Mouse (Mus musculus): Measurements from ENCODE around the gene Ppp1r7. TPM values are rescaled to one million over a fixed set of nuclear protein-coding genes. Genes with fewer than 3 reads are reported as not detected.

Gene Ppp1r7
- 13.9 and 15.2 TPM in 2 replicates for total RNA-seq (2023)

DNA sequence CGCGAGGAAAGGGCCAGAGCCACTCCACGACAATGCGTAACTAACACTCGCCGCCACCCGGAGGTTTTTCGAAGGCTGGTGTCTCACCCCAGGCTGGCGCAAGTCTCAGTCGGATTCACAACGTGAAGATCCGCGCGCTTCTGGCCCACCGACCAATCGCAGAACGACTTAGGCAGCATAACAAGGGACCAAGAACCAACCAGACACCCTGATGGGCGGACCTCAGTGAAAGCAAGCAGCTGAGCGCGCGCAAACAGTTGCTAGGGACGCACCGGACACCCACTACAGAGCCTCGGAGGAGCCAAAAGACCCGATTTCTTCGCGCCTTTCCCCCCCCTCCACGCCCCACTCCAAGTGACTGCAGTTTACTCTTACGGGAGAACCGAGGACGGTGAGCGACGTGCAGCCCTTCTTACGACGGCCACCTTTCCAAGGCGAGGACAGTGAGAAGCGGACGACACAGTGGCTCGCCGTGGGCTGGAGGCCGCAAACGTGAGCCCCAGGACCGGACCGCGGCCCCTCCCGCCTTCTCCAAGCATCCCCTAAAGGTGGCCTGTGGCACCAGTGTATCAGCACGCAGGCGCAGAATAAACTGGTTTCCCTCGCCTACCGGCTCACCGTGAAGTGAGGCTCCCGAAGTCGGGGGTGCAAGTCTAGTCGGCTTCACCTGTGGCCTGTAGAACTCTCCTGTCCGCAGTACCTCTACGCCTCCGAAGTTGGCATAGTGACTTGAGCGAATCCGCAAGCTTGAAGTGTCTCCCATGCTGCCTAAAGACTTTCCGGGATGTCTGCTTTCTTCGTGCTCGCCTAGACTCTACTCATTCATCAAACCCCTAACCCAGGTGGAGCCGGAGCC, at the start of gene Ppp1r7, which contains the start of gene Pask:
Gene Ppp1r7, plus strand, starts transcription at position 207 of the 856 bp plus-strand sequence.
Gene Pask, minus strand, starts transcription at position 835 of the 856 bp plus-strand sequence.

DNA sequence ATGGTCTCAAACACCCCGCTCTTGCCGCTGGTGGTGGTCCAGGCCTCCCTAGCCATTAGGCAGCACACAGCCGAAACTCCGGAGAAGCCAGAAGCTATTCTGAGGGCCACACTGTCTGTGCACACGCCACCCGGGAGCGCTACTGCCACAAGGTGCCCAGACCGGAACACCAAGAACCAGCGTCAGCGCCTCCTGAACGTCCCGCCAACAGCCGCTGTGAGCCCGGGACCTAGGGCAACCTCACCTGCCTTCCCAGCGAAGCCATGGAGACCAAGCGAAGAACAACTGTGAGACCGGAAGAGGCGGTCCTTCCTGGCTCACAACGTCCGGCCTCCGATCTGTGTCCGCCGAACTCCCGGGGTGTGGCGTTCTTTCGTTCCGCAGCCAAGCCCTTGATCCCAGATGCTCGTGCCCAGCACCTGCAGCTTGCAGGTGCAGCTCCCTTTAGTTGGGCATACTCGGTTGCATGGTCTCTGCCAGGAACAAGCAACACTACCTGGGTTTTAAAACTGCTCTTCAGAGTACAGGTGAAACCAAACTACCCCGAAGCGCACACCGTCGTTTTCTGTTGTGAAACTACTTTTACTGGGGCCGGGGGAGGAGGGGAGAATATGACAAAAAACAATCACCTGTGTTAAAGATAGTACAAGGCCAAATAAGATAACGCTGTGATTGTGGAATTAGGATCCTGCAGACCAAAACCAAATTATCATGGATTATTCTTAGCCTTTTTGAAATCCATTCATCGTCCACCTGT, 36.9 kb upstream of the Ppp1r7 start, which contains the start of gene Mterf4:
Gene Mterf4, minus strand, starts transcription at position 335 of the 757 bp plus-strand sequence.

DNA sequence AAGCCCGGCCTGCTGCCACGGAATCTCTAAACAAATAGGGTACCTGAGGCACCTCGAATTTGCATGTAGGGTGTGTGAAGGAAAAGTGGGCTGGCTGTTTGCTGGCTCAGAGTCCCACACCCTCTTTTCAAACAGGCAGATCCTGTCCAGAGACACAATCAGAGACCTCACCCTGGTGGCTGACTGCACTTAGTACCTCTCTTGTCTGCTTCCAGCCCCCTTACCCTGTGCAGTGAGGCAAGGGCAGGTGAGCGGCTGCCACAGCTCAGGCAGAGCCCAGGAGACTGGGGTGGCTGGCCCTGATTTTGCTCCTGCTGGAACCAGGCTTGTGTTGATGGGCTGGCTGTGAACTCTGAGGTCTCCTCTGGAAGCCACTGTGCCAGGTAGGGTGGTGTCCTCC, 31.0 kb downstream of the Ppp1r7 start, which contains the start of gene Ano7:
Gene Ano7, plus strand, starts transcription at position 266 of the 400 bp plus-strand sequence.

Other genes starting within 250 kb of the Ppp1r7 start
- gene Kif1a, start 240.9 kb upstream of the Ppp1r7 start, total RNA-seq (2023) = 0.54 and 2.0 TPM in 2 replicates
- not detected in 2 replicates for gene Agxt, start 207.6 kb upstream of the Ppp1r7 start, total RNA-seq (2023)
- not detected in 2 replicates for gene 2310007B03Rik, start 181.9 kb upstream of the Ppp1r7 start, total RNA-seq (2023)
- gene Crocc2, start 174.1 kb upstream of the Ppp1r7 start, total RNA-seq (2023) = not detected in 2 replicates
- 3.6 and 8.2 TPM in 2 replicates for gene Sned1, start 107.0 kb upstream of the Ppp1r7 start, total RNA-seq (2023)
- 12.3 and 12.6 TPM in 2 replicates for gene Mterf4, start 36.9 kb upstream of the Ppp1r7 start, total RNA-seq (2023)
- gene Pask, start 628 bp downstream of the Ppp1r7 start, total RNA-seq (2023) = 4.8 and 12.4 TPM in 2 replicates
- gene Ano7, start 31.1 kb downstream of the Ppp1r7 start, total RNA-seq (2023) = not detected in 2 replicates
- 156 and 192 TPM in 2 replicates for gene Hdlbp, start 136.0 kb downstream of the Ppp1r7 start, total RNA-seq (2023)
- 1.1 and 1.5 TPM in 2 replicates for gene Farp2, start 169.2 kb downstream of the Ppp1r7 start, total RNA-seq (2023)